Mouse (Mus musculus) stomach, embryonic 16.5 days (tissue): ENCODE results near the gene Stk19. TPM values are rescaled to one million over a fixed set of nuclear protein-coding genes. Genes with fewer than 3 reads are reported as not detected.
"Not testable (repeated sequence)": the region's sequence is repeated elsewhere in the genome, so short reads cannot be mapped to it uniquely, and the experiment has no call there.

Source experiments
- ATAC-seq: fragments of 200-750 bp; cut with Nextera tagmentation; 2 replicates; pipeline ENCODE4 v1.8.0; 2017; ENCODE audit warnings: moderate number of reproducible peaks, moderate TSS enrichment; ENCODE audit not compliant: insufficient read depth, low FRiP score
- H3K27ac ChIP-seq: fragments of 300-500 bp; sonication (generic); 2 replicates; pipeline ENCODE4 v1.5.1; 2014; ENCODE audit warnings: low read length
- H3K27me3 ChIP-seq: fragments of 300-500 bp; sonication (generic); 2 replicates; pipeline ENCODE4 v1.6.1; 2014; ENCODE audit warnings: low read length, control low read depth, mixed read lengths; ENCODE audit not compliant: control insufficient read depth, insufficient read depth
- H3K36me3 ChIP-seq: fragments of 300-500 bp; sonication (generic); 2 replicates; pipeline ENCODE4 v1.6.1; 2014; ENCODE audit warnings: low read length; ENCODE audit not compliant: control insufficient read depth, insufficient read depth
- H3K4me1 ChIP-seq: fragments of 300-500 bp; sonication (generic); 2 replicates; pipeline ENCODE4 v1.6.1; 2014; ENCODE audit warnings: low read length, control low read depth, mixed read lengths; ENCODE audit not compliant: control insufficient read depth, insufficient read depth
- H3K4me2 ChIP-seq: fragments of 300-500 bp; sonication (generic); 2 replicates; pipeline ENCODE4 v1.6.1; 2014; ENCODE audit warnings: low read depth, low read length, mixed read lengths
- H3K4me3 ChIP-seq: fragments of 300-500 bp; sonication (generic); replicated peaks from 2 replicates; pipeline ENCODE4 v1.5.1; 2014; ENCODE audit warnings: mild to moderate bottlenecking, low read length
- H3K9ac ChIP-seq: fragments of 300-500 bp; sonication (generic); 2 replicates; pipeline ENCODE4 v1.6.1; 2014; ENCODE audit warnings: low read length
- H3K9me3 ChIP-seq: fragments of 300-500 bp; sonication (generic); replicated peaks from 2 replicates; pipeline ENCODE4 v1.6.1; 2016; ENCODE audit warnings: low read length, control low read depth; ENCODE audit not compliant: control insufficient read depth
- WGBS: fragments of 180-500 bp; shearing (Covaris S2); extraction: QIAGEN DNeasy Blood & Tissue Kit; methylation state at CpG from one replicate; pipeline ENCODE4 v1.1.7; 2014; 5-methylcytosine and 5-hydroxymethylcytosine counted together
- polyA plus RNA-seq: library from polyadenylated mRNA; unstranded; fragments of >200 nt; fragmentation: Nextera tagmentation; extraction: Ambion mirVana; gene quantifications from 2 replicates; pipeline ENCODE4 v1.2.1, GENCODE M21; 2015

Gene Stk19
- polyA plus RNA-seq, 1 experiment from 2014 or later: 25.8 TPM

GRCm38 (mm10) chr17:34804301-34804700, 32.4 kb downstream of the Stk19 start, which contains the start of gene Cyp21a1:
Gene Cyp21a1 (minus strand): TSS chr17:34804561.
- not testable (repeated sequence) for H3K9me3 ChIP-seq, H3K27ac ChIP-seq, H3K9ac ChIP-seq, H3K36me3 ChIP-seq, H3K27me3 ChIP-seq, H3K4me2 ChIP-seq, H3K4me1 ChIP-seq, ATAC-seq, H3K4me3 ChIP-seq
- 77% methylated on average over 2 of the region's 6 CpGs for WGBS

- H3K27ac ChIP-seq, H3K27me3 ChIP-seq: not testable (repeated sequence)
These were observed 33.4 kb downstream of the Stk19 start for GRCm38 (mm10) chr17:34803367-34803766.

DNA sequence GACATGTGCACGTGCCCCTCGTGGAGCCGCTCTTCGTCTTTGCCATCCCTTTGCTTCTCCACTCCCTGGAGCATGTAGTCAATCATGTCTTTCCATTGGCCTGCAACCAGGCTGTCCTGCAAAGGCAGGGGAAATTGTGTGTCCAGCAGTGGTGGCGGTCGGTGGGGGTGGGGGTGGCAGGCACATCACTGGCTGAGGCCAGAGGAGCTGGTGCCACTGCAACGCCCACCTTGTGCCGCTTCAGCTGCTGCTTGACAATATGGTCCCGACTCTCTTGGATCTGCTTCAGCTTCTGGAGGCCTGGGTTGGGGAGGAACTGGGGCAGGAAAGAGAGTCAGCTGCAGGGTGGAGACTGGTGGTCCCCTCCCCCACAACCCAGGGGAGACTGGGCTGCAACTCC, 34.0 kb downstream of the Stk19 start:
- not testable (repeated sequence) for ATAC-seq, H3K4me2 ChIP-seq, H3K9ac ChIP-seq

More at GRCm38 (mm10) chr17:34803367-34803766, 33.4 kb downstream of the Stk19 start:
- H3K36me3 ChIP-seq, H3K9ac ChIP-seq, H3K4me1 ChIP-seq, H3K4me3 ChIP-seq, H3K4me2 ChIP-seq, ATAC-seq, H3K9me3 ChIP-seq: not testable (repeated sequence)
- 92% methylated on average over 6 of the region's 6 CpGs for WGBS

DNA sequence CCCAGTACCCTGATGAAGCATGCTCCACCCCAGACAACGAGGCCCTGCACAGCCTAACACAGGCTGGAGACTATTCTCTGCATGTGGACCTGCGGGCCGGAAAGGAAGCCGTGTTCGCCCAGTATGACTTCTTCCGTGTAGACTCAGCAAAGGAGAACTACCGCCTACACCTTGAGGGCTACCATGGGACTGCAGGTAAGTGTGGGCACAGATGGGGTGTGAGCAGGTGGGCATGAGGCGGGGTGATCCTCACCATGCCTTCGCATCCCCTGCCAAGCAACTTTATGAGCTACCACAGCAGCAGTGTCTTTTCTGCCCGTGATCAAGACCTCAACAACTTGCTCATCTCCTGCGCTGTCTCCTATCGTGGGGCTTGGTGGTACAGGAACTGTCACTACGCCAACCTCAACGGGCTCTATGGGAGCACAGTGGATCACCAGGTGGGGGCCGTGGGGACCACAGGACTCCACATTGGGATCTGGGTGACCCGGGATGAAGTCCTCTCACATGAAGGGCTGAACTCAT, 35.9 kb downstream of the Stk19 start:
- WGBS: 91% methylated on average over 16 of the region's 16 CpGs
- H3K4me2 ChIP-seq, H3K4me1 ChIP-seq, H3K27ac ChIP-seq, H3K9me3 ChIP-seq, H3K36me3 ChIP-seq, H3K27me3 ChIP-seq, H3K9ac ChIP-seq, ATAC-seq, H3K4me3 ChIP-seq: not testable (repeated sequence)

More for the DNA sequence above, 34.0 kb downstream of the Stk19 start:
- H3K27me3 ChIP-seq, H3K27ac ChIP-seq, H3K9me3 ChIP-seq, H3K36me3 ChIP-seq, H3K4me1 ChIP-seq, H3K4me3 ChIP-seq: not testable (repeated sequence)
- 94% methylated on average over 9 of the region's 9 CpGs for WGBS

DNA sequence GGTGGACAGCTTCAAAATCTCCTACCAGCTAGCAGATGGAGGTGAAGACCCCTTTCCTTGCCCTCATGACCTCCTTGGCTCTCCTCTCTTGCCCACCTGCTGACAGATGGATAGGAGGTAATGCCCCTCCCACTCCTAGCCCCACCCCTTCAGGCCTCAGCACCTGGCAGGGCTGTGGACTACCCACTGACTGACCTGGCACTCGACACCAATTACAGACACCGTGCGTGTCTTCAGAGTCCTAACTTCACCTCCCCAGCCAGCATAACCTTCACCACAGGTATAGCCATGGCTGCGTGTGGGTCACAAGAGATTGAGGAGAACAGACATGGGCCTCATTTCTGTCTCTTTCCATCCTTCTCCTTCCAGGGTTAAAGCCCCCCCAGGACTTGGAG, 37.2 kb downstream of the Stk19 start:
- no peak for ATAC-seq

DNA sequence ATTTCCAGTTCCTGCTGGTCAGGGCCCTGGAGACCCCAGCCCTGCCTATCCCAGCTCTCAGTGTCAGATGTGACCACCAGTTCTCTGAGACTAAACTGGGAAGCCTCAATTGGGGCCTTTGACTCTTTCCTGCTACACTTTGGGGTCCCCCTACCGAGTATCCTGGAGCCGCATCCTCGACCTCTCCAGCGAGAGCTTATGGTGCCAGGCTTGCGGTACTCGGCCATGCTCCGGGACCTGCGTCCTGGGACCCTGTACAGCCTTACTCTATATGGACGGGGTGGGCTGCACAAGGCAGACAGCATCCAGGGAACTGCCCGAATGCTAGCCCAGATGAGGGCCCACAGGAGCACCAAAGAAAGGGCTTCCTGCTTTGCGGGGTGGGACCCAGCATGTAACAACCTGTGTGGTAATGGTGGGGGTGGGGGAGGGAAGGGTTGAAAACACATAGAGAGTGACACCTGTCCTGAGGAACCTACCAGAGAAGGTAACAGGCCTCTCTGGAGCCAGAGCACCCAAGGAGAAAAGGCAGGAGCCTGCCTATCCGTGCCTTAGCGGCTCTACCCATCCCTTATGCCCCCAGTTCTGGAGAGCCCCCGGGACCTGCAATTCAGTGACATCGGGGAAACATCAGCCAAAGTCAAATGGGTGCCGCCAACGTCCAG, 37.7 kb downstream of the Stk19 start:
- no peaks in the 10 kb centered on the region for H3K27me3 ChIP-seq
- no peak for ATAC-seq
- 88% methylated on average over 14 of the region's 17 CpGs for WGBS
- no peak overlapping the region for H3K27ac ChIP-seq
- no peak overlapping the region for H3K4me2 ChIP-seq
- H3K9me3 ChIP-seq: no peaks in the 10 kb centered on the region
- H3K9ac ChIP-seq: no peak overlapping the region
- no peaks in the 10 kb centered on the region for H3K4me1 ChIP-seq
- no peak overlapping the region for H3K4me3 ChIP-seq
- H3K36me3 ChIP-seq: no peaks in the 10 kb centered on the region

More for the DNA sequence above, 37.2 kb downstream of the Stk19 start:
- Histone ChIP-seq H3K27me3 (no peaks in the 10 kb centered on the region), H3K36me3 (no peaks in the 10 kb centered on the region), H3K9ac (no peak overlapping the region), H3K27ac (no peak overlapping the region), H3K4me3 (no peak overlapping the region), H3K4me1 (no peaks in the 10 kb centered on the region), H3K9me3 (no peaks in the 10 kb centered on the region), H3K4me2 (no peak overlapping the region)
- WGBS: 79% methylated on average over 4 of the region's 4 CpGs

- WGBS: 82% methylated on average over 6 of the region's 7 CpGs
- H3K27ac ChIP-seq, H3K4me2 ChIP-seq, H3K9me3 ChIP-seq, H3K36me3 ChIP-seq, H3K27me3 ChIP-seq, H3K9ac ChIP-seq, H3K4me3 ChIP-seq, ATAC-seq, H3K4me1 ChIP-seq: not testable (repeated sequence)
These were observed 38.7 kb downstream of the Stk19 start for GRCm38 (mm10) chr17:34798071-34798470.

GRCm38 (mm10) chr17:34797211-34797995, 39.3 kb downstream of the Stk19 start:
- not testable (repeated sequence) for H3K4me3 ChIP-seq, ATAC-seq, H3K36me3 ChIP-seq, H3K4me2 ChIP-seq, H3K27me3 ChIP-seq, H3K9me3 ChIP-seq, H3K27ac ChIP-seq, H3K4me1 ChIP-seq, H3K9ac ChIP-seq
- WGBS: 78% methylated on average over 10 of the region's 10 CpGs
